Mouse (Mus musculus): ENCODE data around the gene Ccdc115.

The Ccdc115 gene

GRCm38 (mm10) chr1:34439215-34439960, at the start of gene Ccdc115, which contains the start of gene Imp4:
TSS of gene Ccdc115 (minus strand) at chr1:34439672.
TSS of gene Imp4 (plus strand) at chr1:34439851.
- peak; percentile 94 for DNase-seq

- no peak for DNase-seq
Observed at GRCm38 (mm10) chr1:34487383-34487782, 47.9 kb upstream of the Ccdc115 start.

GRCm38 (mm10) chr1:34485461-34486188, 46.2 kb upstream of the Ccdc115 start:
- peak; percentile 79 for DNase-seq

DNA sequence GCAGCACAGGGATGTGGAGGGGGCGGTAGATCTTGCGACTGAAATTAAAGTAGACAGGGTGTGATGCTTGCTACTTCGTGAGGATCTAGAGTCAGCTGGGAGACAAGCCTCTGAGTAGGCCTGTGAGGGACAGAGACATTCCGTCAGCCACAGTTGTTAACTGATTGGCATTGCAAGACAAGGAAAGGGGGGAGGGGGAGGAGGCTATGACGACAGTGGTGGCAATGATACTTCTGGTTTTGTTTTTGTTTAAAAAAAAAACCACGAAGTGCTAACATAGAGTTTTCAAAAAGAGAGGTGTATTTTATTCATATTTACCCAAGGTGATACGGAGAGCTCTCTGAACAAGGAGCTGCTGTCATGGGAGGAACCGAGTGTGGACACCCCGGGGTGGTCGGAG, 45.0 kb upstream of the Ccdc115 start:
- DNase-seq = no peak

DNA sequence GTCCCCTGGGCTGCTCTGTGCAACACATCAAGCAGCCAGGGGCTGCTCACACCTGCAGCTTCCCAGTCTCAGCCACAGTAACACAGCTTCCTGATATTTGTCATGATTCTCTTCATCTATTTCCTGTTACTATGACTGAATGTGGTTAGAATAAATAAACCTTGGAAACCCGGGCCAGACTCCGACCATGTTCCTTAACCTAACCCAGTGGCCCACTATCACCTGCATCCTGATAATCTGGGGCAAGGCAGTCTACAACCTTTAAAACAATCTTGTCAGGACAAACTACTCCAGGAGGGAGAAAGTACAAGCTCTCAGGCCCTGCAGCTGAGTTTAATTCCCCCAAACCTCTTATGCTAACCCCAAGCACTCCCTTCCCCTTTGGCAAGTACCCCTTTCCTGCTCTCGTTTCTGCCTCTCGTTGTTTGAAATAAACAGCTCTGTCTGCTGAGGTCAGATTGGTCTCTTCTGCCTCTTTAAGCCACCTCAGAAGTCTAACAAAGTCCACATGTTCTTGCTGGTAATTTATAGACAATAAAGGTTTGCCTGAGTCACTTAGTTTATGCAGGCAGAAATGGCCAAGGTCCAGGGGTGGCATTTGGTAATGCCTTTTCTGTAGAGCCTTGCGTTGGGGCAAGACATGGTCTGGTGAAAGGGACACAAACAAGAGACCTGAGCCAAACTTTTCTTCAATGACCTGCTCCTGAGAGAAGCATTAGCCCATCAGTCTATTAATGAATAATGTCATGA, 42.6 kb upstream of the Ccdc115 start:
- DNase-seq = no peak

GRCm38 (mm10) chr1:34480801-34481200, 41.3 kb upstream of the Ccdc115 start:
- DNase-seq = no peak

DNA sequence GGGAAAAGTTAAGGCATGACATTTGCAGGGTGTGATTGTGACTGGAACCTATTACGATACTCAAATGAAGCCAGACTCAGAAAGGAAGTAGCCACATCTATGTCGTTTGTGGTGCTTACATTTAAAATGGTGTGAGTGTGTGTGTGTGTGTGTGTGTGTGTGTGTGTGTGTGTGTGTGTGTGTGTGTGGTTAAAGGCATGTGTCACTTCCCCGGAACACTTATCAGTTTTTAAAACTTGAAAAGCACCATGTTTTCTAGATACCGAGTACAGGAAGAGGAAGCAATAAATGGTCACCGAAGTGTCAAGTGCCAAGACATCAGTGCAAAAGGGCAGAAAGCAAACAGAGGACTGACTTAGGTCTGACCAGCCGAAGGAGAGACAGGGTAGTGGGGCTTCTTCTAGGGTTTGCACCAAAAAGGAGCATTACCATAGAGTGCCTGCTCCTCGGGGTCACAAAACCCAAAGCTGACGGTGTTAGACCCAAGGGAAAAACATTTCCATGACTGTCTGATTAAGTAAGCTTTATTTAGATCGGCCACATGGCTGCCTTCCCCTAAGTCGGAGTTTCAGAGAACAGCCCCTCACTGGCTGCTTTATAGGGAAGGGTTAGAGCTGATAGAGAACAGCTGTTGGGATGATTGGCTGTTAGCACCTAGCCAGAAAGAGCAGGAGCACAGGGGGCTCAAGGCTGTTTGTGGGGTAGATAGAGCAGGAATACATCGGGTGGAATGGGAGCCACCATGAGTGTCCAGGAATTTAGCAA, 39.6 kb upstream of the Ccdc115 start:
- DNase-seq = no peak

GRCm38 (mm10) chr1:34472427-34473300, 33.2 kb upstream of the Ccdc115 start:
- peak; percentile 85 for DNase-seq

DNA sequence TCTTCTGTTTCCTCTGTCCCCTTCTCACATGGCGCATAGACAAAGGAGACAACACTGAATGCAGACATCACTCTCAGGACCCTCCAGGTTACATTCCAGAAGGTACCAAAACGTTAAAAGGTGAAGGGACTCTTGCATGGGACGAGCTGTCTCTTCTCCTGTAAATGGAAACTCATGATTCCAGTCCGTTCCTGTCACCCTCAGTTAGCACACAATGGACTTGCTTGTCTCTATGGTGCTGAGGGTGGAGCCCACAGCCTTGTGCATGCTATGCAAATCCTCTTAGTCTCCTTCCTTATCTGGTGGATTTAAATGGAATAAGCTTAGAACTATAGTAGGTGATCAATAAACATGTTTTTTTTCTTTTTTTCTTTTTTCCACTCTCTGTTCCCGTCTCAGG, 30.3 kb upstream of the Ccdc115 start:
- DNase-seq = no peak

GRCm38 (mm10) chr1:34468500-34468899, 29.0 kb upstream of the Ccdc115 start:
- no peak for DNase-seq

GRCm38 (mm10) chr1:34468051-34468450, 28.6 kb upstream of the Ccdc115 start:
- DNase-seq = no peak

DNA sequence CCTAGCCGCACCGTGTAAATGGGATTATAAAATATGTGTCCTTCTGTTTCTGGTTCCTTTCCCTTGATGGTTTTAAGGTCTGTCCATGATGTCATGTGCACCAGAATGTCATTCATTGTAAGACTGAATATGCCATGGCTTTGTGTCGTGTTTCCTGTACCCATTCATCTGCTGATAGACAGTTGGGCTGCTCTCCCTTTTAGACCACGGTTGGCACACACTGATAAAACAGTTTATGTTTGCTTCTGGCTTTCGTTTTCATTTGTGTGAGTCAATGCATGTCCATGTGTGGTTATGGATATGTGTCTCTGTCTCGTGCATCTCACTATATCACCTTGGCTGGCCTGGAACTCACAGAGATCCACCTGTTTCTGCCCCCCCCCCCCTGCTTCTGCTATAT, 26.0 kb upstream of the Ccdc115 start:
- no peak for DNase-seq

DNA sequence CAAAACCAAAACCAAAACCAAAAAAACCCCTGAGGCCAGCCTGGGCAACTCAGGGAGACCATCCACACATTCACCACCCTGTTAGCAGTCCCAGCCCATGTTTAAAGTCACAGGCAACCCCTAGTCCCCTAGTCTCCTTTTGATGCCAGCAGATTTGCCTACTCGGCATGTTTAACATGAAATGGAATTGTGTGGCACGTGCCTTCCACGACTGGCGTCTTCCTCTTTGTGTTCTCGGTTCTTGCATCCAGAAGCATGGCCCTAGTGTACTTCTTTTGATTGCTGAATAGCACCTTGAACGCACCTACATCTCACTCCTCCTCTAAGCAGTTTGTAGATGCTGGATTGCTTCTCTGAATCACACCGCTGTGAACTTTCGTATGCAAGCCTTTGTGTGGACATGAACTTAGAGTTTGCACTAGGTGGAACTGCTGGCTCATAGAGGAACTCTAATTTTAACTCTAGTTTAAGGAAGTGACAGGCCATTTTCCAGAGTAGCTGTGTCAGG, 24.9 kb upstream of the Ccdc115 start:
- no peak for DNase-seq

DNA sequence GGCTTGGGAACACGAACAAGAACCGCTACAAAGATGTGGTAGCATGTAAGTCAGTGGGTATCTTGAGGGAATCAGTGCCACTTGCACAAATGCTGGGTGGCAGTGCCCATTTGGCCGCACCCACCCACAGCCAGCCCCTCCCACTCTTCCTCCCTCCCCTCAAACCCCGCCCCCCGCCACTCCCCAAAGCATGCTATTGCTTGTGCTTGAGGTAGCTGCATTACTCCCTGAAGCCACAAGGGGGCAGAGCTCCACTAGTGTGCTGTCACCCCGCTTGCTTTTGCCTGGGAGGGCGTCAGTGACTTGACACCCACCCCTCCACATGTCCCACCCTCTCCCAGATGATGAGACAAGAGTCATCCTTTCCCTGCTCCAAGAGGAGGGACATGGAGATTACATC, 23.3 kb upstream of the Ccdc115 start:
- DNase-seq = peak; percentile 92

GRCm38 (mm10) chr1:34460061-34460441, 20.6 kb upstream of the Ccdc115 start:
- no peak for DNase-seq

DNA sequence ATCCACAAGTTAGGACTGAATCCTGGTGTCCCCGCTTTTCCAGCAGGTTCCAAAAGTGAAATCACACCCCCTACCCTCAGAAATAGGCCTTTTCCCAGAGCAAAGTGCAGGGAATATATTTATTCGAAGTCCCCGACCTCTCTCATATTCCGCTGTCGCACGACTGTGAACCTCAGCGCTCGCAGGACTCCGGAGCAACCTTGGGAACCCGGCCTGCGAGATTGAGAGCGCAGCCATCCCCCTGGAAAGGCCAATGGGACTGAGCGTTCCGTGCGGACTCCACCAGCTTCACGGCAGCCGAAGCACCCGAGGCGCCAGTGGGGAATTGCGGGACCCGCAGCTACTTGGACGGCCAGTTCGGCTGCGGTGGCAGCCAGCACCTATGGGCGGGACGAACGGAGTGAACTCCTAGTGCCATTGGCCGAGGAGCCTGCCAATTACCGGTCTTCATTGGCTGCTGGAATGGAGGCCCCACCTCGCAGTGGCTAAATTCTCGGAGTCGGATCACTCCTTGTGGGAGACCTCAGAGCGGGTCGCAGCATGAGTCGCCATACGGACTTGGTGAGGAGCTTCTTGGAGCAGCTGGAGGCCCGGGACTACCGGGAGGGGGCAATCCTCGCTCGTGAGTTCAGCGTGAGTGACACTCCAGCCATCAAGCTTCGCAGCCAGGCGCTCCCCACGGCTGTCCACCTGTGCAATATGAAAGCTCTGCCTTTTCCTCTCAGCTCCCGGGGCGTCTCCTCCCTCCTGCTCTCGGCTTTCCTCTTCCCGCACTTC, 20.0 kb upstream of the Ccdc115 start, which contains the start of gene Ptpn18:
TSS of gene Ptpn18 (plus strand) at position 479 of the 777 bp plus-strand sequence.
- peak; percentile 94 for DNase-seq

DNA sequence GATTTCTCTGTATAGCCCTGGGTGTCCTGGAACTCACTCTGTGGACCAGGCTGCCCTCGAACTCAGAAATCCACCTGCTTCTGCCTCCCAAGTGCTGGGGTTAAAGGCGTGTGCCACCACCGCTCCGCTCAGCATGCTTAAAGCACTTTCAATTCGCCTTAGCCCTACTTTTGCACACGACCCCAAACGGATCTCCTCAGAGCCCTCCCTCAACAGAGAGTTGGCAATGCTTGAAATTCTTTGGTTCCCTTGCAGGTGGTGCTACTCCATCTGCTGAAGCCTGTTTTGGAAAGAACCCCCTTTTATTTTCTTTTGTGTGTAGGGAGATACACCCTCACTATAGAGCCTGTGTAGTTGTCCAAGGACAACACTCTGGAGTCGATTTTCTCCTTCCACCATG, 19.0 kb upstream of the Ccdc115 start:
- DNase-seq = no peak

DNA sequence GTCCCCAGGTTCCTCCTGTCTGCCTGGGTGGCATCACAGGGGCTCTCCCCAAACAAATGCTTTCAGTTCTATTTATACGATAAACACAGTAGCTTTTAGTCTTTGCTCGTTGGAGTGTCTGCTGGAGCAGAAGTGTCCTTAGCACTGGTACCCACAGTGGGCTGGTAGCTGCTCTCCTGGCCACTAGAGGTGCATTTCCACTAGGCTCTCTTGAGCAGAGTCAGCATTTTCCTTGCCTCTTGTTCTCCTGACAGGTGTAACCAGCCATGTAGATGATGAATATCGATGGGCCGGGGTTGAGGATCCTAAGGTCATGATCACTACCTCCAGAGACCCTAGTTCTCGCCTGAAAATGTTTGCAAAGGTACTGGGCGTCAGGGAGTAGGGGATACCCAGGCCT, 3.7 kb upstream of the Ccdc115 start:
- DNase-seq = no peak

DNA sequence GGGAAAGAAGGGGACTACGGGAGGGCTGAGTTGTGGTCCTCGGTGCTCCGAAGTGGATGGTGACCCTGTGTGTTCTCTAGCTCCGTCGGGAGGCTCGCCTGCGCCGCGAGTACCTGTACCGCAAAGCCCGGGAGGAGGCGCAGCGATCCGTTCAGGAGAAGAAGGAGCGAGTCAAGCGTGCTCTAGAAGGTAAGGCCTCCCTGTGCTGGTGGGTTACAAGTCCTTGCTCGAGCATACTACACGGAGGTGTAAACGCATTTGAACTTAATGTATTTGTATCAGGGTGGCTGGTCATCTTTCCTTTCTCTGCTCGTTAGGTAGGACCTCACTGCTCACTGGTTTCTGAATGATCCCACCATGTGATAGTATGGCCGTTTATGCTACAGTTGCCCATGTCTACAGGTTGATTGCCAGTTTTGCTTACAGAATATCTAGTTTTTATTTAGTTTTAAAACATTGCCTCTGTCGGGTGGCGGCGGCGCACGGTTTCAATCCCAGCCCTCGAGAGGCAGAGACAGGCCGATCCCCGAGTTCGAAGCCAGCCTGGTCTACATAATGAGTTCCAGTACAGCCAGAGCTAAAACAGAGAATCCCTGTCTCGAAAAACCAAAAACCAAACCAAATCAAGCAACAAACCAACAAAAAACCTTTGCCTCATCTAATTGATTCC, 624 bp upstream of the Ccdc115 start:
- peak; percentile 79 for DNase-seq
